Mouse (Mus musculus): ENCODE results near the gene Sorbs2. TPM values are rescaled to one million over a fixed set of nuclear protein-coding genes. Genes with fewer than 3 reads are reported as not detected.

Gene Sorbs2
- polyA plus RNA-seq, 1 experiment from 2014 or later: 72.8 TPM

DNA sequence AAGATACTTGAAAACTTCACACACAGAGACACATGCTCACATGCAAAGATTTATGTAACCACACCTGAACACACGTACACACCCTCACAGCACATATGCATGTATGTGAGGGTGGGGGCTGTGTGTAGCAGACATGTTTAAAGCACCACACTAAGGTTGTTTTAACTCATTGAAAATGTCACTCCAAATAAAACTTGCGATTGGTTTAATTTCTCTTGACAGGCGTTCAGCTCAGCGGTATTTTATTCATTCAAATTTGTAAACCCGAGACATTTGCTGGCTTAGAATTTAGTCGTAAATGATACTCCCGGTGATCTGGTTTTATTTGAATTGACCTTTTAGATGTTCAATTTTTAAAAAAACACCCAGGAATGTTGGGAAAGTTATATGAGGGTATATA is 158.6 kb downstream of the Sorbs2 start:
- no peak overlapping the region for H3K4me2 ChIP-seq (ENCODE audit: low read length)
- H3K27me3 ChIP-seq (replicated peaks; ENCODE audit: control insufficient read depth, insufficient read depth, low read length): no peaks in the 10 kb centered on the region
- no peaks in the 10 kb centered on the region for H3K4me1 ChIP-seq (ENCODE audit: control insufficient read depth, insufficient read depth, low read length)
- no peak overlapping the region for H3K9ac ChIP-seq (ENCODE audit: low read length)
- no peak overlapping the region for H3K4me3 ChIP-seq (ENCODE audit: low read depth, low read length)
- H3K36me3 ChIP-seq (ENCODE audit: control insufficient read depth, insufficient read depth, low read length): peaks cover 8% of the 10 kb centered on the region; the same call in 1 of the 2 replicates
- WGBS: 93% methylated on average over 7 of the region's 7 CpGs
- H3K27ac ChIP-seq (ENCODE audit: low read depth, low read length): no peak overlapping the region
- ATAC-seq (no peak), DNase-seq (ENCODE audit: low spot score) (no peak)
- H3K9me3 ChIP-seq (replicated peaks; ENCODE audit: control insufficient read depth, low read length): no peaks in the 10 kb centered on the region

DNA sequence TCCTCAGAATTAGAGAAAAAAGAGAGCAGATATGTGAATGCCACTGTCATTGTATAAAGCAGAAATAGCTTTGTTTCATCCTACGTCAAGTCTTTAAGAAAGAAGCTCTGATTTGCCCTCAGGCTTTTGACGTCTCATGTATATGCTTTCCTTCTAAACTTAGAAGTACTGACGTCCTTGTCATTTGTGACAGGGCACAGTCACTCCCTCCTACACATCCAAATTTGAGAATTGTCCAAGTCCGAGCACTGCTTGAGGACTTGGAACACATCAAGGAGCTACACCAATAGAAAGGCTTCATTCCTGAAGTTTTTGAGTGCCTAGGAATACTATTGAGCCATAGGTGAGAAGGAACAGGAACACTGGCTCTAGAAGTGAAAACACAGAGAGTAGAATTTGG is 165.6 kb downstream of the Sorbs2 start:
- Histone ChIP-seq H3K9ac (ENCODE audit: low read length) (no peak overlapping the region), H3K4me2 (ENCODE audit: low read length) (no peak overlapping the region), H3K27me3 (replicated peaks; ENCODE audit: control insufficient read depth, insufficient read depth, low read length) (no peaks in the 10 kb centered on the region), H3K27ac (ENCODE audit: low read depth, low read length) (no peak overlapping the region), H3K9me3 (replicated peaks; ENCODE audit: control insufficient read depth, low read length) (no peaks in the 10 kb centered on the region), H3K4me1 (ENCODE audit: control insufficient read depth, insufficient read depth, low read length) (peaks cover 21% of the 10 kb centered on the region), H3K4me3 (ENCODE audit: low read depth, low read length) (no peak overlapping the region), H3K36me3 (ENCODE audit: control insufficient read depth, insufficient read depth, low read length) (no peaks in the 10 kb centered on the region)
- WGBS: 81% methylated on average over 4 of the region's 4 CpGs
- DNase-seq (ENCODE audit: low spot score) (no peak), ATAC-seq (no peak)

DNA sequence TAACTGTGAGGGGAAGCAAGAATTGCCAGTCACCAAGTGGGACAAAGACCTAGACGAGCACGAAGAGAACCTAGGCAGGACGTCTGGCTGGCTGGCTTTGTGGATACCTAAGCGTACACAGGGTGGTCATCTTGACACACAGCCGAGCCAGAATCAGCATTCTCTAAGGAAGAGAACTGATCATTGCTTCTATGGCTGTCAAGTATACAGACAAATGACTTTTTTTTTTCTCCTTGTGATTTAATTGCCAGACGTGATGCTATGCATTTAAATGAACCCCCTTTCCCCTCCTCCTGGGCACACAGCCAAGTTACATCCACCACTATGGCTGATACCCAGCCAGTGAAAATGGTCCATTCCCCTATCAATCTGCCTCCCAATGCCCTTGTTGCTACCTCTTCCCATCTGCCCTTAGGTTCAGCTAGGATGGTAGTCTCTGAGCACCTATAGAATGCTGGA is 168.3 kb downstream of the Sorbs2 start:
- Histone ChIP-seq H3K36me3 (ENCODE audit: control insufficient read depth, insufficient read depth, low read length) (no peaks in the 10 kb centered on the region), H3K27ac (ENCODE audit: low read depth, low read length) (peak overlapping the region; percentile 79), H3K27me3 (replicated peaks; ENCODE audit: control insufficient read depth, insufficient read depth, low read length) (no peaks in the 10 kb centered on the region), H3K4me2 (ENCODE audit: low read length) (peak overlapping the region; percentile 12; the same call in 1 of the 2 replicates), H3K9ac (ENCODE audit: low read length) (no peak overlapping the region), H3K4me1 (ENCODE audit: control insufficient read depth, insufficient read depth, low read length) (peaks cover 24% of the 10 kb centered on the region), H3K9me3 (replicated peaks; ENCODE audit: control insufficient read depth, low read length) (no peaks in the 10 kb centered on the region), H3K4me3 (ENCODE audit: low read depth, low read length) (no peak overlapping the region)
- ATAC-seq (peak; percentile 78), DNase-seq (ENCODE audit: low spot score) (peak; percentile 94)
- WGBS: 8% methylated on average over 6 of the region's 6 CpGs

DNA sequence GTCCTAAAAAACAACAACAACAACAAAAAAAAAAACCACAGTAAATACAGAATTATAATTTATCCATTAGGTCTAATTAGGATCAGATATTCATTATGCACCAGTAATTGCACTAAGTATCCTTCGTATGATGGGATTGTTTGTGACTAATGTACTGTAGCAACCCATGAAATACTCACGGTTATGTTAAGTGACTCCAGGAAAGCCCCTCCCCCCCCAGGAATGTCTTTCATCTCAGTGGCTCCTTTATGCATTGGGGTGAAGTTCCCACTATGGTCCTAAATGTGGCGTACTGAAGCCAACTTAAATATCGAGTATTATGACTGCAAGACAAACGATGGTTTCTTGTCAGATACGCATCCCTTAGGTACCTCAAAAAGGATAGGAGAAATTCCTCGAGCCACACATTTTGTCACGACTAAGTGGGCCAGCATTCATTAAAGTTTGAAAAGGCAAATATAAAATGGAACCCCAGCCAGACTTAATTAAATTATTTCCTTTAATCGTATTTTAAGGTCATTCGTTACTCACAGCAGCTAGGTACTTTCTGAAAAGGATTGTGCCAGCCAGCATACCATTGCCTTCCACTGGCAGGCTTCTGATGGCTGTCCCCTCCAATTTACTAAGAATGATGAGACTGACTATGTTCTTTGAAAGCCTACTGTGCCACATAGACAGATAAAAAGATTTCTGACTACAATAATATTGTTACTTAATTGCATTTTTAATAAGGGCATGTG is 169.7 kb downstream of the Sorbs2 start:
- H3K9ac ChIP-seq (ENCODE audit: low read length): no peak overlapping the region
- no peaks in the 10 kb centered on the region for H3K36me3 ChIP-seq (ENCODE audit: control insufficient read depth, insufficient read depth, low read length)
- H3K4me1 ChIP-seq (ENCODE audit: control insufficient read depth, insufficient read depth, low read length): peaks cover 24% of the 10 kb centered on the region
- WGBS: 14% methylated on average over 10 of the region's 10 CpGs
- H3K27me3 ChIP-seq (replicated peaks; ENCODE audit: control insufficient read depth, insufficient read depth, low read length): no peaks in the 10 kb centered on the region
- H3K4me3 ChIP-seq (ENCODE audit: low read depth, low read length): no peak overlapping the region
- ATAC-seq (peak; percentile 52; the same call in 1 of the 2 replicates), DNase-seq (ENCODE audit: low spot score) (peak; percentile 74)
- no peak overlapping the region for H3K4me2 ChIP-seq (ENCODE audit: low read length)
- H3K9me3 ChIP-seq (replicated peaks; ENCODE audit: control insufficient read depth, low read length): no peaks in the 10 kb centered on the region
- peak overlapping the region; percentile 49; the same call in 1 of the 2 replicates for H3K27ac ChIP-seq (ENCODE audit: low read depth, low read length)

DNA sequence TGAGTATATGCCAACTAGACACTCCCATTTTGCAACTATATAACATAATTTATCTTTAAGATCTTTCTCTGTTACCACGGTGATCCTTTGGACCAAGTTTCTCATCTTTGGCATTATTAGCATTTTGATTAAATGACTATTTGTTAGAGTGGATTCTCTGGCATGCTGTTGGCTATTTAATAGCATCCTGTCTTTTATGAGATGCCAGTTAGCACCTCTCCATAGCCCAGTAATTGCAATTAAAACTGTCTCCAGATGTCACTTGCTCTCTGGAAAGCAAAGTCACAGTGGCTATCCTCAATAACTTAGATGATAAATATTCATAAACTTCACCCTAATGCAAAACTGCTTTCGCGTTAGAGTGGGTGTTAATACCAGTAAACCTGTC is 170.3 kb downstream of the Sorbs2 start:
- ATAC-seq: peak; percentile 79
- Histone ChIP-seq H3K36me3 (ENCODE audit: control insufficient read depth, insufficient read depth, low read length) (no peaks in the 10 kb centered on the region), H3K27ac (ENCODE audit: low read depth, low read length) (no peak overlapping the region), H3K4me1 (ENCODE audit: control insufficient read depth, insufficient read depth, low read length) (peaks cover 24% of the 10 kb centered on the region), H3K9ac (ENCODE audit: low read length) (no peak overlapping the region), H3K4me3 (ENCODE audit: low read depth, low read length) (no peak overlapping the region), H3K27me3 (replicated peaks; ENCODE audit: control insufficient read depth, insufficient read depth, low read length) (no peaks in the 10 kb centered on the region), H3K9me3 (replicated peaks; ENCODE audit: control insufficient read depth, low read length) (no peaks in the 10 kb centered on the region), H3K4me2 (ENCODE audit: low read length) (no peak overlapping the region)
- 20% methylated on average over 3 of the region's 3 CpGs for WGBS
- peak; percentile 87 for DNase-seq (ENCODE audit: low spot score)

DNA sequence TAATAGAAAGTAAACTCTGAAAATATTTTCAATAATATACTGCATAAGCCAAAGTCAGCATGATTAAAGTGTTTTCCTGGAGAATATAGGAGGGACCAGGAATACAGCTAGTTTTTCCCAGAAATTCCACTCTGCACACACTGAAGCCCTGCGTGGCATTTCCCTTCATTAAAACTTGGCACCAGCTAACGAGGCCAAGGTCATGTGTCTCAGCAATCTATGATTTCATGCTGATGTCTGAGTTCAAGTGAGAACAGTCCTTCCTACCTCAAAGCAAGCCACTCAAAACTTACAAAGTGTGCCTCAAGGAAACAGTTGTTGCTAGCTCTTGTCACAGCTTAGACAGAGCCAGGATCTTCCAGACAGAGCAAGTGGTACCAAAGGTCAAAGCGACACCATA is 173.6 kb downstream of the Sorbs2 start:
- no peak overlapping the region for H3K4me3 ChIP-seq (ENCODE audit: low read depth, low read length)
- no peaks in the 10 kb centered on the region for H3K9me3 ChIP-seq (replicated peaks; ENCODE audit: control insufficient read depth, low read length)
- H3K4me1 ChIP-seq (ENCODE audit: control insufficient read depth, insufficient read depth, low read length): peaks cover 14% of the 10 kb centered on the region
- no peaks in the 10 kb centered on the region for H3K27me3 ChIP-seq (replicated peaks; ENCODE audit: control insufficient read depth, insufficient read depth, low read length)
- no peak overlapping the region for H3K27ac ChIP-seq (ENCODE audit: low read depth, low read length)
- WGBS: 51% methylated on average over 3 of the region's 3 CpGs
- DNase-seq (ENCODE audit: low spot score) (no peak), ATAC-seq (no peak)
- no peak overlapping the region for H3K9ac ChIP-seq (ENCODE audit: low read length)
- no peak overlapping the region for H3K4me2 ChIP-seq (ENCODE audit: low read length)
- H3K36me3 ChIP-seq (ENCODE audit: control insufficient read depth, insufficient read depth, low read length): no peaks in the 10 kb centered on the region

DNA sequence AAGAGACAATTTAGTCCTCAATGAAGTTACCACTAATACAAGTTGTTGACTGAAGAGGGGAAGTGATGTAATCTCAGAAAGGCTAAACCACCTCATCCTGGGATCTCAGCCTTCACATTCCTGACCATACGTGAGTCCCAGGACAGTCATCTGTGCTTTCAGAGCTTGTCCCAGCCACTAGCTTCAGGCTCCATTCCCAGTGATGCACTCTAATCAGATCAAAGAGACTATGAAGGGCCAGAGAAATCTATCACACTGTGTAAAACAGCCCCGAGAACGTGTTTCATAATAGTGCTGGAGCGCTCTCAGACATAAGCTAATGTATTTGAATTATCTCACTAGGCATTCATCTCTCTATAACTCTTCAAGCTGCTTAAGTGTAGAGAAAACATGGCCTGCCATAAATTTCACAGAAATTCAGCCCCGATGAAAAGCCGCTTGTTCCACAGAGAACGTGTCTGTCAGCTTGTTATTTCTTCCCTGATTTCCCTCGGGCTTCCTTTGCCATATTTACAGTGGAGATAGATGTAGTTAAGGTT is 175.3 kb downstream of the Sorbs2 start:
- Histone ChIP-seq H3K27me3 (replicated peaks; ENCODE audit: control insufficient read depth, insufficient read depth, low read length) (no peaks in the 10 kb centered on the region), H3K4me3 (ENCODE audit: low read depth, low read length) (no peak overlapping the region), H3K4me1 (ENCODE audit: control insufficient read depth, insufficient read depth, low read length) (peaks cover 8% of the 10 kb centered on the region; the same call in 1 of the 2 replicates), H3K36me3 (ENCODE audit: control insufficient read depth, insufficient read depth, low read length) (no peaks in the 10 kb centered on the region), H3K27ac (ENCODE audit: low read depth, low read length) (no peak overlapping the region), H3K4me2 (ENCODE audit: low read length) (no peak overlapping the region), H3K9me3 (replicated peaks; ENCODE audit: control insufficient read depth, low read length) (no peaks in the 10 kb centered on the region), H3K9ac (ENCODE audit: low read length) (no peak overlapping the region)
- ATAC-seq: no peak
- WGBS: 89% methylated on average over 8 of the region's 8 CpGs
- DNase-seq (ENCODE audit: low spot score): no peak

DNA sequence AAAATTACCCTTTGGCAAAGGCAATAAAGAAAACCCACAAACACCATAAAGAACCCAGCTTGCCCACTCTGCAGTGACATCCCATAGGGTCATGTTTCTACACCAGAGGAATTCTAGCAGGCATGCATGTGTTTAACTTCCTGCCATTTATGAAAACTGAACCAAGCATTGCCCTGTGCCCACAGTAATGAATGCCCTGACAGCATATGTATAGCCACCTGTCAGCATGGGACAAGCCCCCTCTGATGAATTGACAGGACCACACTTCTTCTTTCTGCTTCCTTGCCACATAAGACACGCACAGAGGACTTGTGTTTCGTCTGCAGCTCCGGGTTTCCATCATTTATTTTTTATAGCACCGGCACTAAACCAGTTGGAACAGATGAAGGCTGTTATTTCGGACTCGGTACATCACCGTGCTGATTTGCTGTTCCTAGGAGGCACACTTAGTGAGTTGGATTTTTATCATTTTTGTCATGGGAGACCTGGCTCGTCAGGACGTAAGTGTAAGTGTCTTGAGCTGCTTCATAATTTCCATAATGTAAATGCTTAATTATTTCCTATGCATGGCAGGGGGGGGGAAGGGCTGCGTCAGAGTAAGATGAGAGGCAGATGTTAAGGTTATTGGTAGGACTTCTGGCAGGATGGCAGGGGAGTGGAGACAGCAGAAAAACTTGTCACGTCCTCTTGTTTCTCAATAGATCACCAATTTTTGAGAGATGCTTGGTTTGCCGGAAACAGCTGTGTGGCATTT is 180.5 kb downstream of the Sorbs2 start:
- 63% methylated on average over 12 of the region's 12 CpGs for WGBS
- no peaks in the 10 kb centered on the region for H3K9me3 ChIP-seq (replicated peaks; ENCODE audit: control insufficient read depth, low read length)
- no peak overlapping the region for H3K4me2 ChIP-seq (ENCODE audit: low read length)
- H3K27me3 ChIP-seq (replicated peaks; ENCODE audit: control insufficient read depth, insufficient read depth, low read length): no peaks in the 10 kb centered on the region
- ATAC-seq: peak; percentile 14; the same call in 1 of the 2 replicates
- no peak for DNase-seq (ENCODE audit: low spot score)
- H3K4me1 ChIP-seq (ENCODE audit: control insufficient read depth, insufficient read depth, low read length): peaks cover 14% of the 10 kb centered on the region
- no peaks in the 10 kb centered on the region for H3K36me3 ChIP-seq (ENCODE audit: control insufficient read depth, insufficient read depth, low read length)
- H3K4me3 ChIP-seq (ENCODE audit: low read depth, low read length): no peak overlapping the region
- no peak overlapping the region; the same call in 1 of the 2 replicates for H3K9ac ChIP-seq (ENCODE audit: low read length)
- peak overlapping the region; percentile 45 for H3K27ac ChIP-seq (ENCODE audit: low read depth, low read length)
